Mouse (Mus musculus) brain, adult 2 months (tissue): ENCODE results near the gene Vps41.

Experiments used
- DNase-seq: peaks from one replicate; pipeline ENCODE4 v3.0.0; 2011; ENCODE audit warnings: low read depth, low spot score

The Vps41 gene

GRCm38 (mm10) chr13:18868030-18868490 is 151.0 kb downstream of the Vps41 start:
- peak; percentile 79 for DNase-seq

DNA sequence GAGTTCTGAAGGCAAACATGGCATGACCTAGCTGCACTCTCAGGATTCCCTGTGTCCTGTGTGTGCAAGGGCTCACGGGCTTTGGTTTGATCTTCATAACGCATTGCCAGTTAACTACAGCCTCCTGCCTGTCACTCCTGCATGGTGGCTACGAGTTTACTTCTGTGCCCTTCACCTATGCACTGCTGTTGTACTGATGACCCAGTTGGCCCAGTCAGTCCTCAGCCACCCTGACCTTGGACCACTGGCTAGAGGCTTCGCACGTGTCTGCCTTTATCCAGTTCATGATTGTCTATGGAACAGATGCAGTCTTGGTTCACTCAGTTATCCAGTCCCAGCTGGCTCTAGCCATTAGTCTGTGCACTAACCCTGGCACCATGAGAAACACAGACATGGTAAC is 151.7 kb downstream of the Vps41 start:
- no peak for DNase-seq

DNA sequence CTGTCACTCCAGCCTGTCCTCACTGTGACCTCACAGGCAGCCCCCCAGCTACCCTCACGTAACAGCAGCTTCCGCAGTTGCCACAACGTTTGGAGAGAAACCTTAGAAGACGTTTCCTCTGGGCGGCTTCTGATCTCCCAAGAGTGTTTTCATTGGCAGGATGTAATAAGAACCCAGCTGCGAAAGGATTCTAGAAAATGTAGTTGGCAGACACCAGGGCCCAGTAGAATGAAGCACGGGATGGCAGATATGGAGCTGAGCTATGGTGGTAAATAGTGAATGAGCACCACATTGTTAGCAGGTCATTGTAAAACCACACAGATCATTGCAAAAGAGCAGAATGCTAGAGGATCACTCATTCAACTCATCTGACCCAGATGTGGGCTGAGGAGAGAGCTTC is 158.2 kb downstream of the Vps41 start:
- no peak for DNase-seq

GRCm38 (mm10) chr13:18892910-18893309 is 175.8 kb downstream of the Vps41 start:
- peak; percentile 87 for DNase-seq

- no peak for DNase-seq
Observed at GRCm38 (mm10) chr13:18896789-18897188, 179.7 kb downstream of the Vps41 start.

GRCm38 (mm10) chr13:18903623-18904022 is 186.5 kb downstream of the Vps41 start:
- DNase-seq: no peak

GRCm38 (mm10) chr13:18914774-18915173 is 197.7 kb downstream of the Vps41 start:
- DNase-seq: peak; percentile 45
